Mouse (Mus musculus) neural tube, embryonic 14.5 days (tissue): ENCODE data around the gene Smad5. TPM values are rescaled to one million over a fixed set of nuclear protein-coding genes. Genes with fewer than 3 reads are reported as not detected.

ENCODE experiments used
- ATAC-seq: fragments of 200-750 bp; cut with Nextera tagmentation; 2 replicates; pipeline ENCODE4 v1.8.0; 2017; ENCODE audit warnings: low read depth, mild to moderate bottlenecking, moderate TSS enrichment, moderate library complexity
- H3K27ac ChIP-seq: fragments of 300-500 bp; sonication (generic); 2 replicates; pipeline ENCODE4 v1.5.1; 2014; ENCODE audit warnings: low read depth, mild to moderate bottlenecking, control low read depth, low read length, moderate library complexity, mixed read lengths
- H3K27me3 ChIP-seq: fragments of 300-500 bp; sonication (generic); 2 replicates; pipeline ENCODE4 v1.6.1; 2014; ENCODE audit warnings: low read length; ENCODE audit not compliant: control insufficient read depth, insufficient read depth
- H3K36me3 ChIP-seq: fragments of 300-500 bp; sonication (generic); 2 replicates; pipeline ENCODE4 v1.6.1; 2014; ENCODE audit warnings: low read length, mixed read lengths; ENCODE audit not compliant: control insufficient read depth, insufficient read depth
- H3K4me1 ChIP-seq: fragments of 300-500 bp; sonication (generic); 2 replicates; pipeline ENCODE4 v1.6.1; 2014; ENCODE audit warnings: low read length; ENCODE audit not compliant: control insufficient read depth, insufficient read depth
- H3K4me2 ChIP-seq: fragments of 300-500 bp; sonication (generic); 2 replicates; pipeline ENCODE4 v1.6.1; 2014; ENCODE audit warnings: mild to moderate bottlenecking, low read depth, low read length, control low read depth
- H3K4me3 ChIP-seq: fragments of 300-500 bp; sonication (generic); 2 replicates; pipeline ENCODE4 v1.5.1; 2014; ENCODE audit warnings: low read depth, low read length, control low read depth, mixed read lengths
- H3K9ac ChIP-seq: fragments of 300-500 bp; sonication (generic); replicated peaks from 2 replicates; pipeline ENCODE4 v1.6.1; 2014; ENCODE audit warnings: low read depth, mild to moderate bottlenecking, control low read depth, low read length, mixed read lengths
- H3K9me3 ChIP-seq: fragments of 300-500 bp; sonication (generic); 2 replicates; pipeline ENCODE4 v1.6.1; 2016; ENCODE audit warnings: low read length; ENCODE audit not compliant: control insufficient read depth
- WGBS: fragments of 180-500 bp; shearing (Covaris S2); extraction: QIAGEN DNeasy Blood & Tissue Kit; methylation state at CpG from one replicate; pipeline ENCODE4 v1.1.7; 2014; 5-methylcytosine and 5-hydroxymethylcytosine counted together
- polyA plus RNA-seq: library from polyadenylated mRNA; unstranded; fragments of >200 nt; fragmentation: Nextera tagmentation; extraction: Ambion mirVana; gene quantifications from 2 replicates; pipeline ENCODE4 v1.2.1, GENCODE M21; 2014

Gene Smad5
- 33.2 and 37.7 TPM in 2 replicates for polyA plus RNA-seq

GRCm38 (mm10) chr13:56702469-56703221, at the start of gene Smad5:
Smad5 (plus strand) TSS chr13:56703010.
- no peaks in the 10 kb centered on the region for H3K36me3 ChIP-seq
- H3K9me3 ChIP-seq, result no peaks in the 10 kb centered on the region
- H3K9ac ChIP-seq, result peak within 1 kb of the TSS; percentile 92
- H3K27me3 ChIP-seq, result no peaks in the 10 kb centered on the region
- 6% methylated on average over 40 of the region's 62 CpGs for WGBS
- peaks cover 39% of the 10 kb centered on the region for H3K4me1 ChIP-seq
- peak within 1 kb of the TSS; percentile 71 for H3K4me3 ChIP-seq
- H3K4me2 ChIP-seq, result peak within 1 kb of the TSS; percentile 65
- H3K27ac ChIP-seq, result peak within 1 kb of the TSS; percentile 99
- peak; percentile 82 for ATAC-seq

DNA sequence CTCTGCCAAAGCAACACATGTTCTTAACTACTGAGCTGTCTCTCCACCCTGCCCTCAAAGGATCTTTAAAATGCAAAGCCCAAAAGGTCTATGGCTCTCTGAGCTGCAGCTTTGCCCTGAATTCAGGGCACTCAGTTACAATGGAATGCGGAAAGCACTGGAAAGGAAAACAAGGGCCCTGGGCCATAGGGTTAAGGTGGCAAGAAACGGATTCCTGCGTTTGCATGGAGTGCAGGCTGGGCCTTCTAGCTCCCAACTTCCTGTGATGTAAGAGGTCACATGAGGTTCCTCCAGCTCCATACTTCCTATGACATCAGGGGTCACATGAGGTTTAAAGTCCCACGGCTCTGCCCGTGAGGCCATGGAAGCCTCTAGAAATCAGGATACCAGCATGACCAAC, 48.6 kb upstream of the Smad5 start:
- WGBS, result 84% methylated on average over 5 of the region's 5 CpGs
- no peaks in the 10 kb centered on the region for H3K9me3 ChIP-seq
- no peak overlapping the region for H3K4me2 ChIP-seq
- no peak overlapping the region for H3K4me3 ChIP-seq
- no peak overlapping the region for H3K9ac ChIP-seq
- H3K36me3 ChIP-seq, result no peaks in the 10 kb centered on the region
- no peaks in the 10 kb centered on the region for H3K27me3 ChIP-seq
- no peak overlapping the region for H3K27ac ChIP-seq
- no peaks in the 10 kb centered on the region for H3K4me1 ChIP-seq
- ATAC-seq, result no peak

DNA sequence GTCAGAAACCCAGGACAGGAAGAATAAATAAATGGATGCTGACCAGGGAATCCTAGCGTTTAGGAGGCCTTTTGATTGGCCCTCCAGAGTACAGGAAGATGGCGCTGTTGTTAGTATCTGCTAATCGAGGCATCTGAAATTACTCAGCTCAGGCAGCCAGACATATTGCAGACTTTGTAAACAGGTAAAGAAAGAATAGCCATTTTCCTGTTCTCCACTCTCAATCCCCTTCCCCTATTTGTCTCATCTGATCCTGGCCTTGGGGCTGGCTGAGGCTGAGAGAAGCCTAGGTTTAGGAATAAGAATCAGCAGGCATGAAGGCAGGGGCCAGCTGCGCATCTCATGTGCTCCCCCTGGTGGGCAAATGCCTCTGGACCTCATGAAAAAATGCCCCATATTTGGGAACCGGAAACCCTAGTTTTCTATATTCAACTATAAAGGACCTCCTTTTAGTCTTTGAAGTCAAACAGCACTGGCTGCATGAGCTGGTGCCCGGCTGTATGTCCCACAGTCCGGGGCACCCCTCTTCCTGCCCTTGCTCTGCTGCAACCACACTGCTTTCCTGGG, 44.8 kb upstream of the Smad5 start:
- H3K9ac ChIP-seq, result no peak overlapping the region
- H3K27me3 ChIP-seq, result no peaks in the 10 kb centered on the region
- H3K27ac ChIP-seq, result no peak overlapping the region
- H3K4me1 ChIP-seq, result no peaks in the 10 kb centered on the region
- no peak overlapping the region for H3K4me3 ChIP-seq
- WGBS, result 57% methylated on average over 7 of the region's 7 CpGs
- no peak for ATAC-seq
- no peaks in the 10 kb centered on the region for H3K36me3 ChIP-seq
- H3K4me2 ChIP-seq, result no peak overlapping the region
- no peaks in the 10 kb centered on the region for H3K9me3 ChIP-seq

- Histone ChIP-seq H3K27ac (no peak overlapping the region), H3K4me1 (no peaks in the 10 kb centered on the region), H3K36me3 (no peaks in the 10 kb centered on the region), H3K9ac (no peak overlapping the region), H3K4me2 (no peak overlapping the region), H3K4me3 (no peak overlapping the region), H3K9me3 (no peaks in the 10 kb centered on the region), H3K27me3 (no peaks in the 10 kb centered on the region)
- WGBS, result 74% methylated on average over 6 of the region's 6 CpGs
- ATAC-seq, result no peak
Measured at GRCm38 (mm10) chr13:56658931-56659330, 43.9 kb upstream of the Smad5 start.

- Histone ChIP-seq H3K9me3 (no peaks in the 10 kb centered on the region), H3K4me2 (no peak overlapping the region), H3K36me3 (no peaks in the 10 kb centered on the region), H3K4me1 (no peaks in the 10 kb centered on the region), H3K27me3 (no peaks in the 10 kb centered on the region), H3K4me3 (no peak overlapping the region), H3K9ac (no peak overlapping the region), H3K27ac (no peak overlapping the region)
- 63% methylated on average over 7 of the region's 7 CpGs for WGBS
- ATAC-seq, result no peak
Measured at GRCm38 (mm10) chr13:56661914-56662621, 40.7 kb upstream of the Smad5 start.

GRCm38 (mm10) chr13:56664256-56665170, 38.3 kb upstream of the Smad5 start:
- Histone ChIP-seq H3K4me3 (no peak overlapping the region), H3K9ac (no peak overlapping the region), H3K9me3 (no peaks in the 10 kb centered on the region), H3K27ac (no peak overlapping the region), H3K4me1 (no peaks in the 10 kb centered on the region), H3K36me3 (no peaks in the 10 kb centered on the region), H3K4me2 (no peak overlapping the region), H3K27me3 (no peaks in the 10 kb centered on the region)
- 74% methylated on average over 17 of the region's 17 CpGs for WGBS
- no peak for ATAC-seq

DNA sequence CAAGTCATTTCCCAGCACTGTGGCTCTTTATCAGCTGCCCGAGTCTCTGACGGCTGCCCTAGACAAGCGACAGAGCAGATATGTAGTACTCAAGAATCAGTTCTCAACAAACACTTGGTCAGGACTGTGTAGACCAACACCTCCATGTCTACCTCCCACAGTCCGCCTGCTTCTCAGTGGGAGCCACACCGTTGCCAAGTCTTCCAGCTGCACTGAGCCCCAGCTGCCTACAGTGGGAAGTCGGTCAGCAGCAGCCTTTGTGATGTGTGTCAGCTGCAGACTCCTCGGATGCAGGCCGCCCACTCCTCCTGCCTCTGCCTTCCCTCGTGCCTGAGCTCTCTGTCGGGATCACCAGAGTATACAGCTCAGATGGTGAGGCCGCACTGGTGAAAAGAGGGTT, 31.6 kb upstream of the Smad5 start:
- no peak for ATAC-seq
- H3K9me3 ChIP-seq, result no peaks in the 10 kb centered on the region
- H3K4me1 ChIP-seq, result no peaks in the 10 kb centered on the region
- no peak overlapping the region for H3K27ac ChIP-seq
- no peaks in the 10 kb centered on the region for H3K36me3 ChIP-seq
- no peak overlapping the region for H3K9ac ChIP-seq
- H3K27me3 ChIP-seq, result no peaks in the 10 kb centered on the region
- 59% methylated on average over 11 of the region's 11 CpGs for WGBS
- no peak overlapping the region for H3K4me2 ChIP-seq
- H3K4me3 ChIP-seq, result no peak overlapping the region

GRCm38 (mm10) chr13:56677731-56678130, 25.1 kb upstream of the Smad5 start:
- no peak overlapping the region for H3K9ac ChIP-seq
- no peaks in the 10 kb centered on the region for H3K27me3 ChIP-seq
- ATAC-seq, result no peak
- H3K36me3 ChIP-seq, result no peaks in the 10 kb centered on the region
- no peak overlapping the region for H3K4me3 ChIP-seq
- H3K27ac ChIP-seq, result no peak overlapping the region
- H3K4me1 ChIP-seq, result no peaks in the 10 kb centered on the region
- H3K4me2 ChIP-seq, result no peak overlapping the region
- H3K9me3 ChIP-seq, result no peaks in the 10 kb centered on the region
- WGBS, result 75% methylated on average over 4 of the region's 4 CpGs
